Mouse (Mus musculus) heart, embryonic 15.5 days (tissue): Measurements from ENCODE around the gene Bhlha9. TPM values are rescaled to one million over a fixed set of nuclear protein-coding genes. Genes with fewer than 3 reads are reported as not detected.

Source experiments
- ATAC-seq: fragments of 200-750 bp; cut with Nextera tagmentation; replicated peaks from 2 replicates; pipeline ENCODE4 v1.8.0; 2017; ENCODE audit warnings: low read depth, moderate TSS enrichment; ENCODE audit not compliant: insufficient number of reproducible peaks, insufficient read depth, low FRiP score
- H3K27ac ChIP-seq: fragments of 300-500 bp; sonication (generic); 2 replicates; pipeline ENCODE4 v1.5.1; 2015; ENCODE audit warnings: mild to moderate bottlenecking, inconsistent platforms
- H3K27me3 ChIP-seq: fragments of 300-500 bp; sonication (generic); 2 replicates; pipeline ENCODE4 v1.6.1; 2015; ENCODE audit warnings: inconsistent platforms
- H3K36me3 ChIP-seq: fragments of 300-500 bp; sonication (generic); 2 replicates; pipeline ENCODE4 v1.6.1; 2015; ENCODE audit warnings: mild to moderate bottlenecking, inconsistent platforms
- H3K4me1 ChIP-seq: fragments of 300-500 bp; sonication (generic); replicated peaks from 2 replicates; pipeline ENCODE4 v1.6.1; 2015; ENCODE audit warnings: inconsistent platforms
- H3K4me2 ChIP-seq: fragments of 300-500 bp; sonication (generic); 2 replicates; pipeline ENCODE4 v1.6.1; 2015; ENCODE audit warnings: inconsistent platforms, mild to moderate bottlenecking, moderate library complexity
- H3K4me3 ChIP-seq: fragments of 300-500 bp; sonication (generic); 2 replicates; pipeline ENCODE4 v1.5.1; 2015; ENCODE audit warnings: mild to moderate bottlenecking, inconsistent platforms
- H3K9ac ChIP-seq: fragments of 300-500 bp; sonication (generic); 2 replicates; pipeline ENCODE4 v1.6.1; 2015; ENCODE audit warnings: mild to moderate bottlenecking, inconsistent platforms
- H3K9me3 ChIP-seq: fragments of 300-500 bp; sonication (generic); replicated peaks from 2 replicates; pipeline ENCODE4 v1.6.1; 2016; ENCODE audit warnings: inconsistent platforms
- WGBS: fragments of 180-500 bp; shearing (Covaris S2); methylation state at CpG from one replicate; pipeline ENCODE4 v1.1.7; 2015; ENCODE audit warnings: mixed read lengths; 5-methylcytosine and 5-hydroxymethylcytosine counted together
- polyA plus RNA-seq: library from polyadenylated mRNA; unstranded; fragments of >200 nt; fragmentation: Nextera tagmentation; extraction: Ambion mirVana; gene quantifications from 2 replicates; pipeline ENCODE4 v1.2.1, GENCODE M21; 2015

The Bhlha9 gene
- polyA plus RNA-seq, 1 experiment from 2014 or later = 0.10 TPM

GRCm38 (mm10) chr11:76708066-76708465, 35.8 kb downstream of the Bhlha9 start:
- Histone ChIP-seq H3K9ac (no peak overlapping the region), H3K4me1 (no peaks in the 10 kb centered on the region), H3K4me3 (no peak overlapping the region), H3K27me3 (no peaks in the 10 kb centered on the region), H3K9me3 (no peaks in the 10 kb centered on the region), H3K36me3 (no peaks in the 10 kb centered on the region), H3K27ac (no peak overlapping the region), H3K4me2 (no peak overlapping the region)
- 81% methylated on average over 1 of the region's 1 CpGs for WGBS
- no peak for ATAC-seq

GRCm38 (mm10) chr11:76708881-76709280, 36.6 kb downstream of the Bhlha9 start:
- Histone ChIP-seq H3K4me2 (no peak overlapping the region), H3K9ac (no peak overlapping the region), H3K4me1 (no peaks in the 10 kb centered on the region), H3K9me3 (no peaks in the 10 kb centered on the region), H3K27me3 (no peaks in the 10 kb centered on the region), H3K27ac (no peak overlapping the region), H3K36me3 (no peaks in the 10 kb centered on the region), H3K4me3 (no peak overlapping the region)
- 28% methylated on average over 1 of the region's 1 CpGs for WGBS
- ATAC-seq = no peak

- no peak overlapping the region for H3K4me2 ChIP-seq
- H3K4me1 ChIP-seq = no peaks in the 10 kb centered on the region
- ATAC-seq = no peak; the same call in 1 of the 2 replicates
- no peaks in the 10 kb centered on the region for H3K36me3 ChIP-seq
- 32% methylated on average over 15 of the region's 17 CpGs for WGBS
- H3K9ac ChIP-seq = no peak overlapping the region
- no peaks in the 10 kb centered on the region for H3K27me3 ChIP-seq
- no peaks in the 10 kb centered on the region for H3K9me3 ChIP-seq
- no peak overlapping the region for H3K27ac ChIP-seq
- no peak overlapping the region for H3K4me3 ChIP-seq
These were observed 37.6 kb downstream of the Bhlha9 start for GRCm38 (mm10) chr11:76709625-76710452.

- no peak overlapping the region for H3K27ac ChIP-seq
- no peak overlapping the region for H3K4me2 ChIP-seq
- no peak overlapping the region for H3K9ac ChIP-seq
- H3K36me3 ChIP-seq = no peaks in the 10 kb centered on the region
- no peaks in the 10 kb centered on the region for H3K4me1 ChIP-seq
- no peak for ATAC-seq
- no peaks in the 10 kb centered on the region for H3K9me3 ChIP-seq
- H3K4me3 ChIP-seq = no peak overlapping the region
- no peaks in the 10 kb centered on the region for H3K27me3 ChIP-seq
- WGBS = 68% methylated on average over 4 of the region's 4 CpGs
These were observed 44.7 kb downstream of the Bhlha9 start for GRCm38 (mm10) chr11:76717000-76717399.

Other genes with a start within 250 kb of the Bhlha9 start
- gene Abr, start 50.2 kb upstream of the Bhlha9 start, polyA plus RNA-seq = 19.9 and 28.2 TPM in 2 replicates
- 0.24 and 0.33 TPM in 2 replicates for gene Trarg1, start 7.3 kb downstream of the Bhlha9 start, polyA plus RNA-seq
- gene Gosr1, start 91.1 kb downstream of the Bhlha9 start, polyA plus RNA-seq = 14.9 and 19.6 TPM in 2 replicates
- 8.9 and 10.6 TPM in 2 replicates for gene Cpd, start 174.5 kb downstream of the Bhlha9 start, polyA plus RNA-seq
- gene Tmigd1, start 229.7 kb downstream of the Bhlha9 start, polyA plus RNA-seq = 0.13 TPM in 1 of 2 replicates, not detected in the other